Mouse (Mus musculus): ENCODE results near the gene Pole3. TPM values are rescaled to one million over a fixed set of nuclear protein-coding genes. Genes with fewer than 3 reads are reported as not detected.

Pole3 gene
- 17.8 to 18.8 TPM (median 18.0 TPM) in 3 replicates for total RNA-seq (2017)

DNA sequence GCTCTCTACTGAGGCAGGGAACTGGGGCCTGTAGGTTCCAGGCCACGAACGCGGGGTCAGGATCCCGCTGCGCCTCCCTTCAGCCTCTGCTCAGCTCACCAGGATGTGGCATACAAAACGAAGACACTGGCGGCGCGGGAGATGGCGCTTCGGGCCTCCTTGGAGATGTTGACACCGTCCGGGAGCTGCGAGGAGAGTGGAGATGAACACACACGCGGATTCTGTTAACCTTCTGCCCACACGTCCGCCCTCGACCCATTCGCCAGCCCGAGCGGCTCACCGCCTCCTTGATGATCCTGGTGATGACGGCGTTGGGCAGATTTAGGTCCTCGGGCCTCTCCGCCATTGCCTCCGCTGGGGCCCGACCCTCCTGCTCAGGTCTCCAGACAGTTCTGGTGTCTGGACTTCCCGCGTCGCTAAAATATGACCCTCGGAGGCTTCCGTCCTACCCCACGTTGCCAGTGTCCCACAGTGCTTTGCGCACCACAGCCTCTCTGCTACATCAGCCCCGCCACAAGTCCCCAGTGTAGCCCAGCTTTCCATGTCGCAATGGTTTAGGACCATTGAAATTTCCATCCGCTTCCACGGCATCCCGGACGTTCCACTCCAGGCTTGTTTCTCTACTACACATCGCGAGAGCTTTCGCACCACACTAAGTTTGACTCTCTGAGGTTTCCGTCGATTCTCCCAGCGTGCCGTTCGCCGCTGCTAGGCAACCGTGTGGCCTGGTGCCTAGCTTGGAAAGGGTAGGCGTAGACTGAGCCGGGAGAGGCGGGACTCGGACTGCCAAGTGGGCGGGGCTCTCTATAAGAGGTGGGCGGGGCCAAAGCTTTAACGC lies at the start of gene Pole3, which contains the start of gene 4933430I17Rik:
TSS of gene Pole3 (minus strand) at position 418 of the 838 bp plus-strand sequence.
TSS of gene 4933430I17Rik (plus strand) at position 719 of the 838 bp plus-strand sequence.
- ATAC-seq (replicated peaks; ENCODE audit: insufficient number of reproducible peaks, low FRiP score, low TSS enrichment, poor library complexity, severe bottlenecking) = peak; percentile 97

- no peak for ATAC-seq (replicated peaks; ENCODE audit: insufficient number of reproducible peaks, low FRiP score, low TSS enrichment, poor library complexity, severe bottlenecking)
Observed at GRCm38 (mm10) chr4:62570029-62570428, 45.2 kb upstream of the Pole3 start.

- ATAC-seq (replicated peaks; ENCODE audit: insufficient number of reproducible peaks, low FRiP score, low TSS enrichment, poor library complexity, severe bottlenecking) = no peak
Observed at GRCm38 (mm10) chr4:62569603-62570002, 44.7 kb upstream of the Pole3 start.

DNA sequence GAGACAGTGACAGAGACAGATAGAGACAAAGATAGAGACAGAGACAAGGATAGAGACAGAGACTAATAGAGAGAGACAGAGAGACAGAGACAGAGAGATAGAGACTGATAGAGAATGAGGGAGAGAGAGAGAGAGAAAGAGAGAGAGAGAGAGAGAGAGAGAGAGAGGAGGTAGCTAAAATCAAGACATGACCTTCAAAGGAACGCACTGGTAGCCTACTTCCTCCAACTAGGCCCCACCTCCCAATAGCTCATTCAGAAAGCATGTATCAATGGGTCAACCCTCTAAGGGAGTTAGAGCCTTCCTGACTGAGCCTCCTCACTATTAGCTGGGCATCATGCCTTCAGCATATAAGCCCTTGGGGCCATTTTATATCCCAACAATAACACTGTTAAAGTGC lies 43.5 kb upstream of the Pole3 start:
- ATAC-seq (replicated peaks; ENCODE audit: insufficient number of reproducible peaks, low FRiP score, low TSS enrichment, poor library complexity, severe bottlenecking) = no peak

GRCm38 (mm10) chr4:62567696-62568095 lies 42.8 kb upstream of the Pole3 start:
- ATAC-seq (replicated peaks; ENCODE audit: insufficient number of reproducible peaks, low FRiP score, low TSS enrichment, poor library complexity, severe bottlenecking) = no peak

- ATAC-seq (replicated peaks; ENCODE audit: insufficient number of reproducible peaks, low FRiP score, low TSS enrichment, poor library complexity, severe bottlenecking) = no peak
Observed at GRCm38 (mm10) chr4:62566530-62566929, 41.7 kb upstream of the Pole3 start.

DNA sequence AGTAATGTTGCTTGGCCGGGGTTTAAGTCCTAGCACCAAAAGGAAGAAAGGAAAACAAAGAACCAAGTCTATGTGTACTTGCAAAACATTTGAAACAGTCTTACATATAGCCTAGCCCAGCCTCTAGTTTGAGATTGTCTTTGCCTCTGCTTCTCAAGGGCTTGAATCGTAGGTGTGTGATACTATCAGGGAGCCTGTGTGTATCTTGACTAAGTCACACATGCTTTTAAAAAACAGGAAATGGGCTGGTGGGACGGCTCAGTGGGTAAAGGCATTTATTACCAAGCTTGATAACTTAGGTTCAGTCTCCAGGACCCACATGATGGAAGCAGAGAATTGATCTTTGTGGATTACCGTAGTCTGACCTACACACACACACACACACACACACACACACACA lies 37.1 kb upstream of the Pole3 start:
- 0 out of 2 replicates have a peak, but pooled peaks have one; percentile 28 for ATAC-seq (replicated peaks; ENCODE audit: insufficient number of reproducible peaks, low FRiP score, low TSS enrichment, poor library complexity, severe bottlenecking)

- no peak for ATAC-seq (replicated peaks; ENCODE audit: insufficient number of reproducible peaks, low FRiP score, low TSS enrichment, poor library complexity, severe bottlenecking)
Observed at GRCm38 (mm10) chr4:62561630-62562001, 36.7 kb upstream of the Pole3 start.

GRCm38 (mm10) chr4:62560963-62561629 lies 36.2 kb upstream of the Pole3 start:
- ATAC-seq (replicated peaks; ENCODE audit: insufficient number of reproducible peaks, low FRiP score, low TSS enrichment, poor library complexity, severe bottlenecking) = peak; percentile 72

DNA sequence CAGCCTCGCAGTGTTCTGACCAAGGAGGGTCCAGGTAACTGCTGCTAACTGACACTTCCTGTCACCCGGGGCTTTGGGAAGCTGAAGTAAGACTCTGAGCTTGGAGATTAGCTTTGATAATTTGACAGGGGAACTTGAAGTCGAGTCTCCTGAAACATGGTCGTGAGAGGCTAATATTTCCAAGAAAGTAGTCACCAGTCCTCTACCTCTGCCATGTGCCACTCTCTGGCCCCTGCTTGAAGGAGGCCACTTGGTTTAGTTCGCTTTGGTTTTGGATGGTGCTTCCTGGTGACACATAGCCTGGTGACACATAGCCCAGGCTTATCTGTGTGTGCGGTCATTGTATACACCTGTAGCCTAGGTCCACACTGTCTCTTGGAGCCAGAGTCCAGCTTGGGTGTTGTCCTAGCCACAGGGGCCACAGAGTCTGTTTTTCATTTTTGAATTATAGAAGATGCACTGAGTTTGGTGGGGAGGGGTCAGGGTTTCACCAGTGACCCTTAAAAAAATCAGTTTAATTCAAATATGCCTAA lies 35.0 kb upstream of the Pole3 start, which contains the start of gene Rgs3:
TSS of gene Rgs3 (plus strand) at position 51 of the 533 bp plus-strand sequence.
- no peak for ATAC-seq (replicated peaks; ENCODE audit: insufficient number of reproducible peaks, low FRiP score, low TSS enrichment, poor library complexity, severe bottlenecking)

DNA sequence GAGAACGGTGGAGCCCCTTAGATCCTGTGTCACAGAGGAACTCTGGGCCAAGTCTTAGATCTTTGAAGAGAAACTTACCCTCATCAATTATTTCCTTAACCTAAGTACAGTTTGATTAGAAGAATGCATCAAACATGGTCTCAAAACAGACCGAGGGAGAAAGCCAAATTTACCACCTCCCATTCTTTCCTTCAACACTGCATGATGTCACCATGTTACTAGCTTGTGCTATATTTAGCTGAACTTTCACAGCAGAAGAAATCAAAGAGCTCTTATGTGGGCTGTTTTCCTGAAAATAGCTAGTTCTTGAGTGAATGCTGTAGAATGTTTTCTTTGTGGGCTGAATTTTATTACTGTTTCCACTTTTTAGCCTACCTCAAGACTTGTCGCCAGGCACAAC lies 32.6 kb upstream of the Pole3 start:
- ATAC-seq (replicated peaks; ENCODE audit: insufficient number of reproducible peaks, low FRiP score, low TSS enrichment, poor library complexity, severe bottlenecking) = no peak

- ATAC-seq (replicated peaks; ENCODE audit: insufficient number of reproducible peaks, low FRiP score, low TSS enrichment, poor library complexity, severe bottlenecking) = no peak
Observed at GRCm38 (mm10) chr4:62551966-62552365, 27.1 kb upstream of the Pole3 start.

- no peak for ATAC-seq (replicated peaks; ENCODE audit: insufficient number of reproducible peaks, low FRiP score, low TSS enrichment, poor library complexity, severe bottlenecking)
Observed at GRCm38 (mm10) chr4:62544801-62545200, 19.9 kb upstream of the Pole3 start.

DNA sequence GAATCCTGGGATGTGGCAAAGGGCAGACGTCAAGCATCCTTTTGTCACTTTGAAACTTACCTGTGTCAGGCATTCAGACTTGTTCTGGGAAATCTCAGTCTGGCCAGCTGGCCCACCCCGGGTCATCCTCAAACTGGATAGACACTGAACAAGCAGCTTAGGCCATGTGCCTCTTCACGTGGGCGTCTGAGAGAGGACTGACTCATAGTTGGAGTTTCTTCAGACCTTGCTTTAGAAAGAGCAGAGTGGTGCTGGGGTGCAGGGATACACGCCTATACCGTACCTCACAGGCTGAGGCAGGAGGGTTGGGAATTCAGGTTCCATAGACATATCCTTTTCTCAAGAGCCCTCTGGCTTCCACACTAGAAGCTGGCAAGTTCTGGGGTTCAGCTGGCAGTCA lies 18.9 kb upstream of the Pole3 start:
- ATAC-seq (replicated peaks; ENCODE audit: insufficient number of reproducible peaks, low FRiP score, low TSS enrichment, poor library complexity, severe bottlenecking) = no peak

DNA sequence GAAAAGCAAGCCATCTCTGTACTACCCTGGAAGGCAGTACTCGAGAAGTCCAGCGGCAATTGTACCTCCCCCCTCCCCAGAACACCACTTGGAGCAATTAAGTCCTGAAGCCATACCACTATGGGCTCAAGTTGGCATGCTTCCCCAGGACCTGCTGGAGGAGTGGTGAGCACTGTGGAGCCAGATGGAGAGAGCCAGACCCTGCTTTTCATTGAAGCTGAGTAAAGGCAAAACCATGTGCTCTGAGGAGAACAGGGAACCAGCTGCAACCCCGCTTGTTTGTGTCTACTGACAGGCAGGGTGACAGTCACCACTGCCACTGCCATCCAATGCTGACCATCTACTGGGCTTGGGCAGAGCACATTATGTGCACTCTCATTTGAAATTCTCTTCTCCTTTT lies 16.9 kb upstream of the Pole3 start:
- ATAC-seq (replicated peaks; ENCODE audit: insufficient number of reproducible peaks, low FRiP score, low TSS enrichment, poor library complexity, severe bottlenecking) = no peak

DNA sequence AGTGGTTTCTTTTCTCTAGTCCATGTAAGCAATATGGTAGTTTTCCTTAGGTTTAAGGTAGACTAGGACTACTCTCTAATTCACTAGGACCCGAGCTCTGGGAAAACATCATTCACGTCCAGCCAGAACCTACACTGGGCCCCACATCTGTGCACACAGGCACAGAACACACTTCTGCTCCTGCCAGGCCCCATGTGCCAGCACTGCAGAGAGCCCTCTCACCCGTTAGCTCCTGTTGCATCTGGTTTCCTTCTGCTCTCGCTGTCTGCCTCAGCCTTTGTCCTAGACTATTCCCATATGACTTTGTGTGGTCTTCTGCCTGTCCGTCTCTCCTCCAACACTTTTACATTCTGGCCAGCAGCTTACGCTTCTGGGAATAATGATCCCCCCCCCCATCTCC lies 8.9 kb upstream of the Pole3 start:
- no peak for ATAC-seq (replicated peaks; ENCODE audit: insufficient number of reproducible peaks, low FRiP score, low TSS enrichment, poor library complexity, severe bottlenecking)

DNA sequence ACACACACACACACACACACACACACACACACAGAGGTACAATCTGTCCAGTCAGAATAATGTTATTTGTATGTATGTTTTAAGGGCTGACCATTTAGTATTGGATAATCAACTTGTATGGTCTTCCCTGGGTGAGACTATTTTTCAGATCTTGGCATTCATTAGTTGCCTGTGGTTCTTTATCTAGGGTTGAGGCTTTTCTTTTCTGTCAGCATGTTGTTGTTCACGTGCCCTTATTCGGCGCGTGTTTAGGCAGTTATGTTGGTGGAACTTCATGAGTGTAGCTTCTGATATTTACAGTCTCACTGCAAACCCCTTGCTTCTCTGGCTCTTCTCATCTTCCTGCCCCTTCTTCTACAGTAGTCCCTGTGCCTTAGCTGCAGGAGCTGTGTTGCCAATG lies 2.8 kb upstream of the Pole3 start:
- ATAC-seq (replicated peaks; ENCODE audit: insufficient number of reproducible peaks, low FRiP score, low TSS enrichment, poor library complexity, severe bottlenecking) = no peak

GRCm38 (mm10) chr4:62526256-62526655 lies 1.4 kb upstream of the Pole3 start:
- no peak for ATAC-seq (replicated peaks; ENCODE audit: insufficient number of reproducible peaks, low FRiP score, low TSS enrichment, poor library complexity, severe bottlenecking)

DNA sequence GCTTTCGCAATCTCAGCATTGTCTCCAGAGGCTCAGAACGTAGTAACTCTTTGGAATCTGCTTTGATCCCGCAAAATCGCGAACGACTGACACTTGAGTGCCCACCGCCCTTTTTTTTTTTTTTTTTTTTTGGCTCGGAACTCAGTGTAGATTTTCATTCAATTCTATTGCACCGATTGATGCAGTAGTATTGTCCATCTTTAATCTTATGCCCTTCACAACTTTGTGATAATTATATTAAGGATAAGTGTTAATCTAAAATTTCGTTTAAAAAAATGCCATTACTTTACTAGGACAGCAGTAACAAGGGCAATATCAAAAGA lies 582 bp upstream of the Pole3 start:
- no peak for ATAC-seq (replicated peaks; ENCODE audit: insufficient number of reproducible peaks, low FRiP score, low TSS enrichment, poor library complexity, severe bottlenecking)

- no peak for ATAC-seq (replicated peaks; ENCODE audit: insufficient number of reproducible peaks, low FRiP score, low TSS enrichment, poor library complexity, severe bottlenecking)
Observed at GRCm38 (mm10) chr4:62520892-62521400, 3.9 kb downstream of the Pole3 start.
